Mouse (Mus musculus) heart, postnatal 0 days (tissue): ENCODE measurements at regions not wholly inside any gene's neighbourhood (a gene's known extent, or its start where the extent isn't known, plus 50 kb on each side); places are given as distances from the start of the nearest gene placed in this dataset.

Experiments
- CTCF ChIP-seq: IDR thresholded peaks from 2 replicates; pipeline ENCODE4 v1.5.1; 2016; ENCODE audit warnings: antibody characterized with exemption, control low read depth, low read depth
- EP300 ChIP-seq: IDR thresholded peaks from 2 replicates; pipeline ENCODE4 v1.6.1; 2016; ENCODE audit warnings: antibody characterized with exemption, low read depth

DNA sequence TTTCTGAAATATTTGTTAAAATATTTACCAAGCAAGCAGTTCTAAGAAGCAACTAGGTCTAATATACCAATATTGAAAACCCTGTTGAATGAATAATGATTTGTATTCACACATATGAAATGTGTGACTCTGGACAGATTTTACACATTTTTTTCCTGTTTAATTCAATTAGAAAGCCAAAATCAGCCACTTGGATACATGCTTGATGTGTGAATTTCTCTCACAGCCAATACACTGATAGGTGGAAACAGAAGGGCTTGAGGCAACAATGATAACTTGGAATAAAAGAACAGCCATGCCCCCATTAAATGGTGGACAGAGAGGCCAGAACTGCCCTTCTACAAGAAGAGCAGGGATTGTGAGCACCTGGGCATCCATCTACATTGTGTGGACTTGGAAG lies 1047.6 kb downstream of the Olfm4 start:
- TF ChIP-seq EP300 (no peak), CTCF (no peak)
